12 mouse cellular contexts compared by ENCODE assay signal in genomic region chr13:34892871-34893270, GRCm38 (mm10).
"Had no signal": no experiment of that assay in that cellular context is flagged by ENCODE, and none has a peak within 500 bp of the region (broad histone marks: within the 10 kb centered on the region; RNA-seq: fewer than 3 reads in every experiment).

No protein-coding gene starts in this region.

- DNase-seq: left cerebral cortex, postnatal 4 days; liver; liver, embryonic 13.5 days; liver, postnatal 0 days; lung, adult 18-20 months; lung, adult 2 months; lung, embryonic 14.5 days; lung, postnatal 10 days; lung, postnatal 14 days; lung, postnatal 36 days; lung, postnatal 4 days; midbrain, embryonic 14.5 days had no signal
